Mouse (Mus musculus) thymus, postnatal 4 days (tissue): Measurements from ENCODE around the gene Grm4.
"Not testable (repeated sequence)": the region's sequence is repeated elsewhere in the genome, so short reads cannot be mapped to it uniquely, and the experiment has no call there.

ENCODE experiments used
- DNase-seq: peaks from one replicate; pipeline ENCODE4 v3.0.0; 2021

Grm4 gene

GRCm38 (mm10) chr17:27385513-27386261 is 135.5 kb downstream of the Grm4 start:
- DNase-seq, result no peak

GRCm38 (mm10) chr17:27382916-27383315 is 138.3 kb downstream of the Grm4 start:
- DNase-seq, result no peak

GRCm38 (mm10) chr17:27380911-27381459 is 140.2 kb downstream of the Grm4 start:
- not testable (repeated sequence) for DNase-seq

- DNase-seq, result no peak
These were observed 142.2 kb downstream of the Grm4 start for GRCm38 (mm10) chr17:27378977-27379376.

- DNase-seq, result no peak
These were observed 144.1 kb downstream of the Grm4 start for GRCm38 (mm10) chr17:27377151-27377550.

- no peak for DNase-seq
These were observed 145.7 kb downstream of the Grm4 start for GRCm38 (mm10) chr17:27375551-27375950.
